Mouse (Mus musculus) CH12.LX (cell line): ENCODE measurements at regions not wholly inside any gene's neighbourhood (a gene's known extent, or its start where the extent isn't known, plus 50 kb on each side); places are given as distances from the start of the nearest gene placed in this dataset.
A peak's percentile ranks its signal among the peaks of the same experiment; 100 is the strongest.

ENCODE experiments used
- DNase-seq: peaks from one replicate; pipeline ENCODE4 v3.0.0-alpha.2; 2013; ENCODE audit errors: extremely low read depth
- H3K27ac ChIP-seq: 2 replicates; pipeline ENCODE4 v1.5.1; 2012; ENCODE audit warnings: low read depth, mild to moderate bottlenecking, control low read depth, moderate library complexity; ENCODE audit not compliant: insufficient read depth
- H3K27me3 ChIP-seq: replicated peaks from 2 replicates; pipeline ENCODE3; 2012; ENCODE audit warnings: inconsistent platforms
- H3K36me3 ChIP-seq, 2 experiments: replicated peaks in 1 of 2; 2 replicates each; pipeline versions ENCODE3 to v1.6.1; 2012; ENCODE audit warnings: inconsistent platforms in 1 of 2, low read length in 1 of 2, mild to moderate bottlenecking in 1 of 2, mixed read lengths in 1 of 2, moderate library complexity in 1 of 2; ENCODE audit not compliant: control insufficient read depth in 1 of 2, insufficient read depth in 1 of 2
- H3K4me1 ChIP-seq, 2 experiments: 2 replicates each; pipeline ENCODE4 v1.6.1; 2012; ENCODE audit warnings: inconsistent platforms in 1 of 2, moderate library complexity in 1 of 2; ENCODE audit not compliant: insufficient read depth in 2 of 2, control insufficient read depth in 1 of 2
- H3K4me2 ChIP-seq: 2 replicates; pipeline ENCODE4 v1.6.1; 2012; ENCODE audit warnings: low read depth, mild to moderate bottlenecking, control low read depth; ENCODE audit not compliant: poor library complexity, insufficient read depth, severe bottlenecking
- H3K4me3 ChIP-seq, 3 experiments: fragments of 150-350 bp in 1 of 3; sonication (generic) in 1 of 3; replicated peaks in 1 of 3; 2 replicates each; pipeline versions ENCODE3 to v1.5.1; 2011 to 2012; ENCODE audit warnings: low read depth in 2 of 3, low read length in 2 of 3, mild to moderate bottlenecking in 2 of 3, moderate library complexity in 2 of 3, control low read depth in 1 of 3, improper control_type of control experiment in 1 of 3, inconsistent platforms in 1 of 3, mixed read lengths in 1 of 3; ENCODE audit not compliant: poor library complexity in 1 of 3
- H3K79me2 ChIP-seq: replicated peaks from 2 replicates; pipeline ENCODE4 v1.6.1; 2012; ENCODE audit warnings: mild to moderate bottlenecking, moderate library complexity; ENCODE audit not compliant: control insufficient read depth, poor library complexity, insufficient read depth, severe bottlenecking; ENCODE audit errors: extremely low read depth
- H3K9ac ChIP-seq: 2 replicates; pipeline ENCODE4 v1.6.1; 2012; ENCODE audit warnings: low read depth, mild to moderate bottlenecking, control low read depth, moderate library complexity; ENCODE audit not compliant: insufficient read depth
- H3K9me3 ChIP-seq: replicated peaks from 2 replicates; pipeline ENCODE3; 2012; ENCODE audit warnings: low read length, inconsistent platforms, mixed read lengths
- BHLHE40 ChIP-seq: IDR thresholded peaks from 2 replicates; pipeline ENCODE4 v1.6.1; 2011; ENCODE audit warnings: mild to moderate bottlenecking, low read depth, low read length, improper control_type of control experiment
- E2F4 ChIP-seq: IDR thresholded peaks from 2 replicates; pipeline ENCODE4 v1.6.1; 2011; ENCODE audit warnings: low read depth, low read length, improper control_type of control experiment; ENCODE audit not compliant: insufficient replicate concordance
- ELF1 ChIP-seq: IDR thresholded peaks from 2 replicates; pipeline ENCODE4 v1.6.1; 2014; ENCODE audit warnings: low read depth, mild to moderate bottlenecking, inconsistent platforms, low read length, improper control_type of control experiment
- ETS1 ChIP-seq: conservative IDR thresholded peaks from 2 replicates; pipeline ENCODE4 v1.6.1; 2012; ENCODE audit warnings: low read depth, mild to moderate bottlenecking, inconsistent platforms, low read length, improper control_type of control experiment, moderate library complexity
- IRF4 ChIP-seq: IDR thresholded peaks from 2 replicates; pipeline ENCODE4 v1.6.1; 2014; ENCODE audit warnings: low read depth, mild to moderate bottlenecking, inconsistent platforms, low read length, improper control_type of control experiment
- JUN ChIP-seq: IDR thresholded peaks from 2 replicates; pipeline ENCODE4 v1.6.1; 2011; ENCODE audit warnings: low read depth, mild to moderate bottlenecking, low read length, improper control_type of control experiment, moderate library complexity; ENCODE audit not compliant: insufficient read depth
- JUND ChIP-seq: conservative IDR thresholded peaks from 2 replicates; pipeline ENCODE4 v1.6.1; 2011; ENCODE audit warnings: low read depth, low read length, improper control_type of control experiment
- KAT2A ChIP-seq: IDR thresholded peaks from 2 replicates; pipeline ENCODE4 v1.6.1; 2012; ENCODE audit warnings: low read length, improper control_type of control experiment, inconsistent platforms; ENCODE audit not compliant: insufficient replicate concordance
- MAFK ChIP-seq: IDR thresholded peaks from 2 replicates; pipeline ENCODE4 v1.6.1; 2011; ENCODE audit warnings: low read length, improper control_type of control experiment; ENCODE audit not compliant: insufficient replicate concordance
- MAX ChIP-seq: IDR thresholded peaks from 2 replicates; pipeline ENCODE4 v1.6.1; 2011; ENCODE audit warnings: low read length, improper control_type of control experiment
- MEF2A ChIP-seq: IDR thresholded peaks from 2 replicates; pipeline ENCODE4 v1.6.1; 2014; ENCODE audit warnings: low read depth, mild to moderate bottlenecking, inconsistent platforms, low read length, improper control_type of control experiment, borderline replicate concordance
- MXI1 ChIP-seq: IDR thresholded peaks from 2 replicates; pipeline ENCODE4 v1.6.1; 2011; ENCODE audit warnings: mild to moderate bottlenecking, low read depth, low read length, improper control_type of control experiment
- MYC ChIP-seq: IDR thresholded peaks from 2 replicates; pipeline ENCODE4 v1.6.1; 2011; ENCODE audit warnings: low read depth, mild to moderate bottlenecking, improper control_type of control experiment, low read length
- PAX5 ChIP-seq: IDR thresholded peaks from 2 replicates; pipeline ENCODE4 v1.6.1; 2012; ENCODE audit warnings: low read length, inconsistent platforms, mixed read lengths
- POLR2AphosphoS2 ChIP-seq: IDR thresholded peaks from 2 replicates; pipeline ENCODE4 v1.6.1; 2011; ENCODE audit warnings: low read depth, low read length, improper control_type of control experiment
- RCOR1 ChIP-seq: conservative IDR thresholded peaks from 2 replicates; pipeline ENCODE4 v1.6.1; 2012; ENCODE audit warnings: low read depth, mild to moderate bottlenecking, inconsistent platforms, low read length, improper control_type of control experiment
- SIN3A ChIP-seq: IDR thresholded peaks from 2 replicates; pipeline ENCODE4 v1.6.1; 2012; ENCODE audit warnings: low read length, improper control_type of control experiment, inconsistent platforms
- SMC3 ChIP-seq: IDR thresholded peaks from 2 replicates; pipeline ENCODE4 v1.6.1; 2011; ENCODE audit warnings: low read depth, low read length, improper control_type of control experiment
- TBP ChIP-seq: conservative IDR thresholded peaks from 2 replicates; pipeline ENCODE4 v1.6.1; 2011; ENCODE audit warnings: low read depth, low read length, improper control_type of control experiment
- TCF12 ChIP-seq: IDR thresholded peaks from 2 replicates; pipeline ENCODE4 v1.6.1; 2014; ENCODE audit warnings: low read depth, mild to moderate bottlenecking, inconsistent platforms, low read length, improper control_type of control experiment
- ZMIZ1 ChIP-seq: IDR thresholded peaks from 2 replicates; pipeline ENCODE4 v1.6.1; 2012; ENCODE audit warnings: low read depth, mild to moderate bottlenecking, inconsistent platforms, low read length, improper control_type of control experiment
- ZNF384 ChIP-seq: IDR thresholded peaks from 2 replicates; pipeline ENCODE4 v1.6.1; 2012; ENCODE audit warnings: low read depth, low read length, improper control_type of control experiment, inconsistent platforms
- dilution Hi-C: fragments of 300-500 bp; cut with MboI; formaldehyde crosslinking; loops from 2 replicates; pipeline ENCODE4 v1.14.3; 2020; ENCODE audit warnings: low sequenced_read_pairs; ENCODE audit not compliant: extremely low pct_unique_long_range_greater_than_20kb, extremely low pct_ligation_motif_present
- in situ Hi-C: fragments of 300-500 bp; cut with MboI; formaldehyde crosslinking; loops from 3 replicates; pipeline ENCODE4 v1.14.3; 2019; ENCODE audit warnings: low sequenced_read_pairs, low pct_ligation_motif_present, low pct_unique_long_range_greater_than_20kb, mixed read lengths

DNA sequence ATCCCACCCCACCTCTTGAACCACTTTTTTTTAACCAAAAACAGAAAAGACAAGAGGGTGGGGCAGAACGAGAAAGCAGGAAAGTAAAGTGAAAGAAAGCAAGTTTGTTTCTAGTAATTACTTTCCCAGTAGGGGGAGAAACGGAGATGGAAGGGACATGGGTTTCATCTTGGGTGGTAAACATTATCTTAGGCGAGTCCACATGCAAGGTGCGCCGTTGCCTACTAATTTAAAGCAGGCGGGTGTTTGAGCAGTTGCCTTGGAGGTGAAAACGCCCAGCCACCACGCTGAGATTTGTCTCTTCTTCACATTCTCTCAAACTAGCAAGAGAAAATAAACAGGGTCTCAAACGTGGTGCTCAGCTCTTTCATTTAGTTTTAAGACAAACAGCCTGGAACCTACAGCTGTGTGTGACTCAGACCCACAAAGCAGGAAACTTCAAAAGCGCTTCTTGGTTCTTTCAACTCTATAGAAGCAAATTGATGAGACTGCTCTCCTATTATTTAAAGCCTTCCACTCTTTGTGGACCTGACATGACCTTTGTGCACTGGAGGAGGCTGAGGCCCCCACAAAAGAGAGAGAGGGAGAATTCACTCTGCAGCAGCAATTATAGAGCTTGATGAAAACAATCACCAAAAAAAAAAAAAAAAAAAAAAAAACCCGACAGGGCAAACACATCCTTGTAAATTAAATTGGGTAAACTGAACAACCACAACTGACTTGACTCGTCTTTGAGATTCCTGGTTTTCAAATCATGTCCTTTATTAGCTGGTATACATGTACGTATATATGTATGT lies 296.6 kb downstream of the Arl4a start:
- Histone ChIP-seq H3K9me3 (no peaks in the 10 kb centered on the region), H3K36me3 (no peaks in the 10 kb centered on the region), H3K9ac (no peak overlapping the region), H3K27me3 (no peaks in the 10 kb centered on the region), H3K27ac (no peak overlapping the region), H3K4me2 (peak overlapping the region; percentile 88), H3K4me3 (no peak overlapping the region), H3K4me1 (peaks cover 8 to 15% of the 10 kb centered on the region in 2 experiments), H3K79me2 (no peaks in the 10 kb centered on the region)
- no peak for DNase-seq
- dilution Hi-C loops (no loop called here), in situ Hi-C loops (no loop called here)
- TF ChIP-seq PAX5 (no peak), ZNF384 (peak; percentile 58)

DNA sequence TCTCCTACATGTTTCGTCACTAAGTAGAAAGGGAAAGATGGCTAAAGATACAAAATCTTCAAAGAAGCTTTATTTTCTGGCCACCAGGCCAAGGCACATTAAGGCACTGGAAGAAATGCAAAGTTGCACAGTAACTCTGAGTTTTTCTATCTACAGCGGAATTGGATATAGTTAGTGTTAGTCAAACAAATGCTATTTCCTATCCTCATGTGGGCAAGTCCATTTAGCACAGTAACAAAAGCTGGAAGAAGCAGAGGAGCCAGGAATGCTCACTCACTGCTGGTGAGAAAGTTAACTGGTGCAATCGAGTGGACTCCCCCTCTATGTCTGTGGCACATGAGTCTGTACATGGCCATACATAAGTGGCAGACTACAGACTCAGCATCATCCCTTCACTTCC lies 300.9 kb downstream of the Arl4a start:
- H3K79me2 ChIP-seq: no peaks in the 10 kb centered on the region
- no peaks in the 10 kb centered on the region for H3K9me3 ChIP-seq
- no peak overlapping the region for H3K27ac ChIP-seq
- DNase-seq: no peak
- no peak overlapping the region for H3K9ac ChIP-seq
- no peaks in the 10 kb centered on the region for H3K27me3 ChIP-seq
- no peak overlapping the region for H3K4me3 ChIP-seq
- H3K4me2 ChIP-seq: no peak overlapping the region
- in situ Hi-C loops: no loop called here
- no peak for TF ChIP-seq JUND
- no peak for TF ChIP-seq KAT2A
- no peaks in the 10 kb centered on the region for H3K36me3 ChIP-seq
- peaks cover 5 to 22% of the 10 kb centered on the region in 2 experiments; a peak in 3 of 4 replicates for H3K4me1 ChIP-seq
- dilution Hi-C loops: no loop called here

DNA sequence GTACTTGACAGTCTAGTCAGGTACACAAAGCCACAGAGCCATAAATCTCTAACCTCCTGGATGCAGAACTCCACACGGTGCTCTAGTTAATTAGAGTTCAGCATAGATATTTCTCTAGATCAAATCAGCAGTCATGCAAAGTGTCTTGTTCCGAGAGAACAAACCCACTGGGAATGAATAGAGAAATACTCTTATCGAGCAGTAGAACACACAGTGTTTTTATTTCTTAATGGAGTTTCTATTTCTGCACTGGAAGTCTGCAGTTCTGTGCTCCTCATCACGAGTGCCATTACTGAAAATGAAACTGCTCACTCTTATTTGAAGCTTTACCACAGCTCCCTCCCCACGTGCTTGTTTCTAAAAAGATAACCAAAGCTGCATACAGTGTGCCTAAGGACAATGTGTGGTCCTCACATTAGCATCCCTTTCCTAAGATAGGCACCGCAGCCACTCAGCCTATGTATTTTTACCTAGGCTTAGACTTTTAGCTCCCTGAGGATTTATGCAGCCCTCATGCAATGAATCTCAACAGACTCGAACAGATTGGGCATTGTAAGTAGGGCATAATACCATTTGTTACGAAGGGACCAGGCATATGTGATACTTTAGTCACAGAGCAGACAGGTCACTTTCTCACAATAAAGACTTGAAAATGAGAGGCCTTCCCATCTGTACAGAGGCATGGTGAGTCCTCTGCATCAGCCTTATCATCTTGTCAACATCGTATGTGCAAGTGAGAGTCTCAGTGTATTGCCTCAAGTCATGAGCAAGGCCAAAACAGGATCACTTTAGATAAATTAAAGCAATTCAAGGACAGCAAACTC lies 301.5 kb downstream of the Arl4a start:
- Histone ChIP-seq H3K27me3 (no peaks in the 10 kb centered on the region), H3K36me3 (no peaks in the 10 kb centered on the region), H3K27ac (no peak overlapping the region), H3K4me2 (peak overlapping the region; percentile 96), H3K79me2 (no peaks in the 10 kb centered on the region), H3K9ac (no peak overlapping the region), H3K4me3 (no peak overlapping the region), H3K9me3 (no peaks in the 10 kb centered on the region), H3K4me1 (peaks cover 5 to 20% of the 10 kb centered on the region in 2 experiments; a peak in 3 of 4 replicates)
- in situ Hi-C loops (no loop called here), dilution Hi-C loops (no loop called here)
- DNase-seq: peak; percentile 60
- TF ChIP-seq E2F4 (no peak), JUND (peak; percentile 20; the same call in 1 of the 2 replicates), SMC3 (peak; percentile 10; the same call in 1 of the 2 replicates), BHLHE40 (peak; percentile 98), ELF1 (no peak), MYC (peak; percentile 82), ZMIZ1 (no peak), IRF4 (peak; percentile 90), MAX (peak; percentile 90), SIN3A (0 out of 2 replicates have a peak, but pooled peaks have one; percentile 38), MEF2A (peak; percentile 91), JUN (0 out of 2 replicates have a peak, but pooled peaks have one; percentile 19), MAFK (no peak), RCOR1 (no peak), POLR2AphosphoS2 (no peak), MXI1 (0 out of 2 replicates have a peak, but pooled peaks have one; percentile 29), ETS1 (peak; percentile 83), TBP (no peak), TCF12 (0 out of 2 replicates have a peak, but pooled peaks have one; percentile 43)
